Mouse (Mus musculus) layer of hippocampus, postnatal 14 days (tissue): ENCODE data around the gene Ip6k3. TPM values are rescaled to one million over a fixed set of nuclear protein-coding genes. Genes with fewer than 3 reads are reported as not detected.

Experiments used
- DNase-seq, 2 experiments: peaks; one replicate each; pipeline ENCODE4 v3.0.0; 2021 to 2022; ENCODE audit warnings: low spot score in 2 of 2, mixed read lengths in 1 of 2
- long read RNA-seq, 2 experiments: library from polyadenylated mRNA; stranded (forward); transcript quantifications; one replicate each; pipeline ENCODE4 v2.0.0; 2021
- total RNA-seq, 2 experiments: library from RNA; stranded (reverse); gene quantifications; 2 replicates each; pipeline ENCODE4 v1.2.3; 2021

The Ip6k3 gene
- total RNA-seq = under 1 TPM in 1 of 2 experiments, not detected in 1; 0.36 TPM
- long read RNA-seq, experiment 1 = 0 reads
- long read RNA-seq, experiment 2 = 0 reads

DNA sequence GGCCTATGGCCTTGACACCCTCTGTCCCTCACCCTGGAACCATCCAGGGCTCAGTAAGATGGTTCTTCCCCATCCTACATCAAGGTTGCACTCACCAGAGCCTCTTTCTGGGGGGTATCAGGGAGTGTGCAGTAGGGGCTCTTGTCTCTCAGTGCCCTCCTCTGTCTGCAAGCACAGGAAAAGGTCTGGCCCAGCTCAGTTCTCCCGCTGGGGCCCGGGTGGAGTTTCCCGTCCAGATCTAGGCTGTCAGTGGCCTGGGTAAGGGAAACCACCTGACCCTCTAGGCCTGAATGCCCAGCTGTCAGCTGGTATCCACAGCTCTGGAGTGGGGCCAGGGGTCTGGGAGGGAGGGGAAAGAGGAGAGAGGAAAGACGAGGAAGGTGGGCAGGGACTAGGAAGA is at the start of gene Ip6k3:
Gene Ip6k3 (minus strand): TSS at position 251 of the 400 bp plus-strand sequence.
- DNase-seq = no peak

GRCm38 (mm10) chr17:27212768-27213525 is 45.4 kb upstream of the Ip6k3 start:
- peak; percentile 64 to 71 for DNase-seq

DNA sequence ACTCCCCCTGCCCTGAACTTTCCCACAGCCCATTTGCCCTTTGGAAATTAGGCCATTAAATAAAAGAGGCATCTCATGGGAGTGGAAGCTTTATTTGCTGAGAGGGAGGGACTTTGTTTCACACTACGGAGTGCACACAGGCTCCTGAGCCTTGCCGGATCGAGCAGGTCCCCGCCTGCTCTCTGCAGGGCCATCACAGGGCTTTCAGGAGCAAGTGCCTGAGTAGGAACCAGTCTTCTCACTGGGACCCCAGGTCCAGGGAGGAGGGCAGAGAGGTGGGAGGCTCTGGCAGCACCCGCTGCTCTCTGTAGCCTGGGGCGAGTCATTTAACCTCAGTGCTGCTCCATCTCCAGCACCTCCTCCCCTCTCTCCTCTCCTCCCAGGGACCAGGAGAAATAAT is 44.4 kb upstream of the Ip6k3 start:
- no peak for DNase-seq

GRCm38 (mm10) chr17:27207113-27207707 is 39.6 kb upstream of the Ip6k3 start:
- DNase-seq = no peak

DNA sequence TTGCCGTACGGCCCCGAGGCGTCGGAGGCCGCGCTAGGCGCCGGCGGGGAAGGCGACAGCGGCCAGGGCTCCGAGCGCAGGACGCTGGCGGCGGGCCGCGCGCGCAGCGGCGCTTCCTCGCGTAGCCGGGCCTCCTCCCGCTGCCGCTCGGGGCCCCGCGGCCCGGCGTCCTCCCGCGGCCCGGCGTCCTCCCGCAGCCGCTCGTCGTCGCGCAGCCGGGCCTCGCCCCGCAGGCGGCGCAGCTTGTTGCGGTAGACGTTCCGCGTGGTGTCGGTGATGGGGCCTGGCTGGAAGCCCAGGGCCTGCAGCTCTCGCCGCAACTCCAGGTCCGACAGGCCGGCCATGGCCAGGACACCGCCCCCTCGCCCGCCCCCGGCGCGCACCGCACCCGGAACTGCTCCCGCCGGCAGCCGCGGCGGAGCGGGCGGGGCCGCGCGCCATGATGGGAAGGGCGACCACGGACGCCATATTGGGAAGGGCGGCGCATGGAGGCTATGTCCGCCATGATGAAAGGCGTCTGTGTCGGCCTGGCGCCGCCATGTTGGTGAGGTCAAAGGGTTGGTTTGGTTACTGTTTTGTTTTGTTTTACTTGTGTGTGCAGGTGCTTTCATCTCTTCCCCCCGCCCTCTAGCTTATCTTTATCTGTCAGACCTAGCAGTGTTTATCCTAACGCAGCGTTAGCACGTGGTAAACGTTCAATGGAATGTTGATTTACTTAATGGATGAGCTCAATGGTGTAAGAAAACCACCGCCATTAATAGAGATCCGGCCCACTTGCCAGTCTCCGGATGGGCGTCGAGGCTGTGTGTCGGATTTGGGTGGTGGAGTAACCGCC is 36.7 kb upstream of the Ip6k3 start, which contains the start of gene Lemd2:
Gene Lemd2 (minus strand): TSS at position 395 of the 835 bp plus-strand sequence.
- peak; percentile 94 to 95 for DNase-seq

GRCm38 (mm10) chr17:27203358-27204074 is 35.9 kb upstream of the Ip6k3 start:
- DNase-seq = no peak

DNA sequence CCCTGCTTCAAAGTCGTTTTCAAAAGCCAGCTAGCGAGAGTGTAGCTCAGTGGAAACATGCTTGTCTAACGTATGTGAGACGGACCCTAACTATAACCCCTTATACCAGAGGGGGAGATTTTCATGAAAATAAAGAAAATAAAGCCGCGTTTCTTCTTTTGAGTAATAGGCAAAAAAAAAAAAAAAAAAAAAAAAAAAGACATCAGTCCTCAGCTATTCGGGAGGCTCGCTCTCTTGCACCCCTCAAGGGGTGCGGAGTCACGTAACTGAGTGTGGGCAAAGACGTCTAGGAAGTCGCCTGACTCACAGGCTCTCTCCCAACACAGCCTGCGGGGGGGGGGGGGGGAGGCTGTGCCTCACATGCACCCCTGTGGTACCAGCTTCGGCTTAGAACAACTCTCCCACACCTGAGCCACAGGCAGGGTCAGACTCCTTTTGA is 35.3 kb upstream of the Ip6k3 start:
- DNase-seq = no peak

DNA sequence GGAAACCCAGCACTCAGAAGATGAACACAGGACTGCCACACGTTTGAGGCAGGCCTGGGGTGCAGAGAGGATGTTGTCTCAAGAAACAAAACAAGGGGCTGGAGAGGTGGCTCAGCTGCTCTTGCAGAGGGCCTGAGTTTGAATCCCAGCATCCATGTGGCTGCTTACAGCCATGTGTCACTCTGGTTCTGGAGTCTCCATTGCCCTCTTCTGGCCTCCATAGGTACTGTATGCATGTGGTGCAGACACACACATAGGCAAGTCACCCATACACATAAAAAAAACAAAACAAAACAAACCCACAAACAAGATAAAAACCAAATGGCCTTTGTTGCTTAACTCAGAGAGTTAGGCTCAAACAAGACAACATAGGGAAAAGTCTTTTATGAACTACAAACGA is 34.4 kb upstream of the Ip6k3 start:
- DNase-seq = no peak

- DNase-seq = no peak
Measured at GRCm38 (mm10) chr17:27200801-27201200, 33.2 kb upstream of the Ip6k3 start.

- DNase-seq = peak in 1 of 2 experiments; percentile 50
Measured at GRCm38 (mm10) chr17:27199864-27200263, 32.3 kb upstream of the Ip6k3 start.

DNA sequence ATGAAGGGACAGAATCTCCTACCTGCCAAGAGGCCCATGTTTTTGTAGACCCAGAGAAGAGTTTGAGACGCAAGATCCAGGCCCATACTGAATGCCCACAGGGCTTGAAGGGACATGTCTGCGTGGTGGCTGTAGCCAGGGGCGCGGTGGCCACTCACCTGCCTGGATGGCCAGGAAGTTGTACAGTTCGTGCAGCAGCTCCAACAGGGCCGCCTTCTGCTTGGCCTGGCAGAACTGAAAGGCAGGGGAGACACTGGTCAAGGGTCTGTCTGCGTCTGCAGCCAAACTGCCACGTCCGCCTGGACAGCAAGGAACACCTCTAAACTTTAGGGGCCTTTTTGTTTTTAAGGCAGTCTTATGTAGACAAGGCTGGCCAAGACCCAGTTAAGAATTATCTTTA is 31.6 kb upstream of the Ip6k3 start:
- DNase-seq = no peak

- no peak for DNase-seq
Measured at GRCm38 (mm10) chr17:27196206-27196605, 28.6 kb upstream of the Ip6k3 start.

GRCm38 (mm10) chr17:27194258-27195185 is 26.9 kb upstream of the Ip6k3 start:
- no peak for DNase-seq

- DNase-seq = no peak
Measured at GRCm38 (mm10) chr17:27191804-27192203, 24.2 kb upstream of the Ip6k3 start.

DNA sequence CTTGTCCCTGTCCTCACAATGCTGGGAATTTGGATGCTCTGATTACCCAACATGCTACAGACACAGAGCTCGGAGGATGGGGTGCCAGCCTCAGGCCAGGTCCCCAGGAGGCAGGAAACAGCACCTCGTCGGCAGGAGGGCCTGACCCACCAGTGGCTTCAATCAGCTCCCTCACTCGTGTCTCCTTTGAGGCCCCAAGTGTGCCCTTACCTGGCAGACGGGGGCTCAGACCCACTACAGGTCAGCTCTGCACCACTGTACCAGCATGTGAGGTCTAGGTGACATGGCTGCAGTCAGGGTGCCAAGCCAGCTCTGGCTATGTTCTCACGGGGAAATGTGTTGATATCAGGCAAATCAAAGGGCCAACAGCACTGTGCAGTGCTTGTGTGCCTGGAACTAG is 23.6 kb upstream of the Ip6k3 start:
- DNase-seq = no peak

- DNase-seq = peak; percentile 62
Measured at GRCm38 (mm10) chr17:27189640-27190216, 22.1 kb upstream of the Ip6k3 start.

DNA sequence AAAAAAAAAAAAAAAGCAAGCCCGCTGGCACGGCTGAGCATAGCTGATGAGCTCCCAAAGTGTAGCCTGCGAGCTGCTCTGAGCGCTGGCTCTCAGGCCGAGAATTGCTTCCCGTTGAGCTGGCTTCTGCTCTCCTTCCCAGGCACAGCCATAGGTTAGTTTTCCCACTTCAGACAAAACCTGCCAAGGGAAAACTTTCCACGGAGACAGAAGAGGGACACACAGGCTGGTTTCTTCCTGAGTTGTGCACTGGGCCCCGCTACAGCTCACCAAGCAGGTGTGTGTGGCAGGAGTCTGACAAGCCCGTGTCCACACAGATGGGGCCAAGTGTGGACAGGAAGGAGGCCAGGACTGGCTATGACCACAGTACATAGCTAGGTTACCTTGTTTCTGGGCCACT is 21.3 kb upstream of the Ip6k3 start:
- DNase-seq = no peak

- no peak for DNase-seq
Measured at GRCm38 (mm10) chr17:27187059-27187458, 19.5 kb upstream of the Ip6k3 start.

DNA sequence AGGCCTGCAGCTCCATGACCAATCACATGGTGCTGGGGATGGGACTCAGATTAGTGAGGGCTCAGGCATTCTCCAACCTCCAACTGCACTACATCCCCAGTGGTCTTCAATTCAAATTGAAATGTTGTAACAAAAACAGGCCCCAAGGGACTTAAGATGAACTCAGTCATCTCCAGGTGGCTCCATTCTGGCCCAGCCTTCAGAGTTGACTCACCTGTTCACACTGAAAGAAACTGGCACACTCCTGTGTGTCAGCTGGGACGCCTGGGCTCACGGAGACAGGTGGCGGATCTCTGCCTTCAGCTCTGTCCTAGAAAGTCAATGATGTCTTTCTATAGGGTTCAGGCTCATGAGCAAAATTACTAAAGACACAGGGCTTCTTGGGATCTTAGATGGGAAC is 18.5 kb upstream of the Ip6k3 start:
- DNase-seq = no peak
